Mouse (Mus musculus) liver, embryonic 14.5 days (tissue): ENCODE data around the gene Ap5s1. TPM values are rescaled to one million over a fixed set of nuclear protein-coding genes. Genes with fewer than 3 reads are reported as not detected.

ENCODE experiments used
- ATAC-seq: fragments of 200-750 bp; cut with Nextera tagmentation; 2 replicates; pipeline ENCODE4 v1.8.0; 2017; ENCODE audit warnings: moderate number of reproducible peaks, mild to moderate bottlenecking, moderate library complexity; ENCODE audit not compliant: insufficient read depth
- DNase-seq, 3 experiments: peaks; one replicate each; pipeline ENCODE4 v3.0.0-alpha.2; 2012 to 2013; ENCODE audit warnings: low read depth in 3 of 3, low spot score in 3 of 3
- H3K27ac ChIP-seq: fragments of 300-500 bp; sonication (generic); 2 replicates; pipeline ENCODE4 v1.5.1; 2014; ENCODE audit warnings: moderate library complexity, mild to moderate bottlenecking, control low read depth, inconsistent platforms
- H3K27me3 ChIP-seq: fragments of 300-500 bp; sonication (generic); 2 replicates; pipeline ENCODE4 v1.6.1; 2014; ENCODE audit warnings: mild to moderate bottlenecking, low read length, moderate library complexity; ENCODE audit not compliant: control insufficient read depth, insufficient read depth
- H3K36me3 ChIP-seq: fragments of 300-500 bp; sonication (generic); replicated peaks from 2 replicates; pipeline ENCODE4 v1.6.1; 2014; ENCODE audit warnings: low read depth; ENCODE audit not compliant: control insufficient read depth, insufficient read depth
- H3K4me1 ChIP-seq, 2 experiments: fragments of 200-500 bp in 1 of 2; fragments of 300-500 bp in 1 of 2; sonication (generic) in 1 of 2; replicated peaks; 2 replicates each; pipeline ENCODE4 v1.6.1; 2012 to 2014; ENCODE audit warnings: antibody characterized with exemption in 1 of 2, inconsistent platforms in 1 of 2, low read length in 1 of 2; ENCODE audit not compliant: control insufficient read depth in 2 of 2, insufficient read depth in 2 of 2
- H3K4me2 ChIP-seq: fragments of 300-500 bp; sonication (generic); 2 replicates; pipeline ENCODE4 v1.6.1; 2014; ENCODE audit warnings: low read depth, mild to moderate bottlenecking, control low read depth, moderate library complexity
- H3K4me3 ChIP-seq, 2 experiments: fragments of 200-500 bp in 1 of 2; fragments of 300-500 bp in 1 of 2; sonication (generic) in 1 of 2; 2 replicates each; pipeline ENCODE4 v1.5.1; 2012 to 2014; ENCODE audit warnings: low read depth in 2 of 2, low read length in 2 of 2, mild to moderate bottlenecking in 2 of 2, control low read depth in 1 of 2, inconsistent platforms in 1 of 2, moderate library complexity in 1 of 2; ENCODE audit not compliant: insufficient read depth in 1 of 2
- H3K9ac ChIP-seq: fragments of 300-500 bp; sonication (generic); replicated peaks from 2 replicates; pipeline ENCODE4 v1.6.1; 2014; ENCODE audit warnings: mild to moderate bottlenecking, control low read depth, moderate library complexity
- H3K9me3 ChIP-seq: fragments of 300-500 bp; sonication (generic); 2 replicates; pipeline ENCODE4 v1.6.1; 2016; ENCODE audit warnings: low read length, mixed read lengths; ENCODE audit not compliant: control insufficient read depth
- CTCF ChIP-seq: IDR thresholded peaks from 2 replicates; pipeline ENCODE4 v1.5.1; 2016; ENCODE audit warnings: antibody characterized with exemption, low read depth, control low read depth
- EP300 ChIP-seq: IDR thresholded peaks from 2 replicates; pipeline ENCODE4 v1.6.1; 2016; ENCODE audit warnings: antibody characterized with exemption, low read depth
- WGBS: fragments of 180-500 bp; shearing (Covaris S2); extraction: QIAGEN DNeasy Blood & Tissue Kit; methylation state at CpG from one replicate; pipeline ENCODE4 v1.1.7; 2014; ENCODE audit not compliant: insufficient replicate concordance; 5-methylcytosine and 5-hydroxymethylcytosine counted together
- polyA plus RNA-seq, 2 experiments: library from polyadenylated mRNA; depleted of rRNA in 1 of 2; stranded (reverse) in 1 of 2; unstranded in 1 of 2; fragments of >200 nt; fragmentation: Nextera tagmentation in 1 of 2; extraction: Ambion mirVana in 1 of 2; gene quantifications; 2 replicates each; pipeline versions ENCODE4 v1.2.1 to v1.2.3; 2012 to 2014

The Ap5s1 gene
- polyA plus RNA-seq, 2 experiments: 13.1 to 20.0 TPM

- peaks cover 23% of the 10 kb centered on the region for H3K27me3 ChIP-seq
- DNase-seq: no peak
- ATAC-seq: no peak
- H3K36me3 ChIP-seq: no peaks in the 10 kb centered on the region
- no peak overlapping the region for H3K4me2 ChIP-seq
- H3K9me3 ChIP-seq: no peaks in the 10 kb centered on the region
- 73% methylated on average over 2 of the region's 2 CpGs for WGBS
- no peaks in the 10 kb centered on the region for H3K4me1 ChIP-seq
- no peak overlapping the region for H3K9ac ChIP-seq
- no peak overlapping the region for H3K4me3 ChIP-seq
- no peak overlapping the region for H3K27ac ChIP-seq
- TF ChIP-seq CTCF: no peak
- no peak for TF ChIP-seq EP300
Measured at GRCm38 (mm10) chr2:131166172-131166571, 40.7 kb upstream of the Ap5s1 start.

GRCm38 (mm10) chr2:131167984-131168383 lies 38.9 kb upstream of the Ap5s1 start:
- WGBS: 66% methylated on average over 6 of the region's 6 CpGs
- Histone ChIP-seq H3K27ac (no peak overlapping the region), H3K9me3 (no peaks in the 10 kb centered on the region), H3K4me1 (peaks cover 0 to 2% of the 10 kb centered on the region in 2 experiments; a peak in 1 of 4 replicates), H3K36me3 (no peaks in the 10 kb centered on the region), H3K9ac (no peak overlapping the region), H3K27me3 (peaks cover 42% of the 10 kb centered on the region), H3K4me2 (no peak overlapping the region), H3K4me3 (no peak overlapping the region)
- no peak for TF ChIP-seq EP300
- ATAC-seq (no peak), DNase-seq (no peak)

- TF ChIP-seq CTCF: no peak
- Histone ChIP-seq H3K4me1 (peaks cover 0 to 2% of the 10 kb centered on the region in 2 experiments; a peak in 1 of 4 replicates), H3K27ac (no peak overlapping the region), H3K9ac (no peak overlapping the region), H3K4me2 (no peak overlapping the region), H3K27me3 (peaks cover 51% of the 10 kb centered on the region), H3K9me3 (no peaks in the 10 kb centered on the region), H3K36me3 (no peaks in the 10 kb centered on the region), H3K4me3 (no peak overlapping the region)
- DNase-seq: no peak
- ATAC-seq: no peak
- WGBS: 64% methylated on average over 1 of the region's 1 CpGs
Measured at GRCm38 (mm10) chr2:131168914-131169313, 38.0 kb upstream of the Ap5s1 start.

- Histone ChIP-seq H3K36me3 (no peaks in the 10 kb centered on the region), H3K4me1 (peaks cover 5 to 6% of the 10 kb centered on the region in 2 experiments; a peak in 3 of 4 replicates), H3K9me3 (no peaks in the 10 kb centered on the region), H3K9ac (no peak overlapping the region), H3K27ac (no peak overlapping the region), H3K4me3 (no peak overlapping the region; a peak in 1 of 4 replicates), H3K4me2 (no peak overlapping the region), H3K27me3 (peaks cover 57% of the 10 kb centered on the region)
- DNase-seq: no peak
- TF ChIP-seq EP300 (no peak), CTCF (no peak)
- WGBS: 17% methylated on average over 9 of the region's 9 CpGs
- no peak for ATAC-seq
Measured at GRCm38 (mm10) chr2:131170936-131171335, 35.9 kb upstream of the Ap5s1 start.

- H3K4me2 ChIP-seq: peak overlapping the region; percentile 39
- no peak for ATAC-seq
- no peaks in the 10 kb centered on the region for H3K9me3 ChIP-seq
- no peak overlapping the region for H3K27ac ChIP-seq
- peak; percentile 31 for TF ChIP-seq CTCF
- TF ChIP-seq EP300: no peak
- H3K27me3 ChIP-seq: peaks cover 57% of the 10 kb centered on the region
- H3K4me1 ChIP-seq: peaks cover 5 to 6% of the 10 kb centered on the region in 2 experiments; a peak in 3 of 4 replicates
- H3K36me3 ChIP-seq: no peaks in the 10 kb centered on the region
- peak overlapping the region in 1 of 2 experiments; percentile 23; a peak in 1 of 4 replicates for H3K4me3 ChIP-seq
- DNase-seq: no peak
- no peak overlapping the region for H3K9ac ChIP-seq
- 8% methylated on average over 43 of the region's 43 CpGs for WGBS
Measured at GRCm38 (mm10) chr2:131171401-131172104, 35.3 kb upstream of the Ap5s1 start.
